Mouse (Mus musculus): Measurements from ENCODE around the gene Wnt16. TPM values are rescaled to one million over a fixed set of nuclear protein-coding genes. Genes with fewer than 3 reads are reported as not detected.

Gene Wnt16
- total and polyA plus RNA-seq, 3 experiments = 0.49 to 0.80 (median 0.70) TPM

DNA sequence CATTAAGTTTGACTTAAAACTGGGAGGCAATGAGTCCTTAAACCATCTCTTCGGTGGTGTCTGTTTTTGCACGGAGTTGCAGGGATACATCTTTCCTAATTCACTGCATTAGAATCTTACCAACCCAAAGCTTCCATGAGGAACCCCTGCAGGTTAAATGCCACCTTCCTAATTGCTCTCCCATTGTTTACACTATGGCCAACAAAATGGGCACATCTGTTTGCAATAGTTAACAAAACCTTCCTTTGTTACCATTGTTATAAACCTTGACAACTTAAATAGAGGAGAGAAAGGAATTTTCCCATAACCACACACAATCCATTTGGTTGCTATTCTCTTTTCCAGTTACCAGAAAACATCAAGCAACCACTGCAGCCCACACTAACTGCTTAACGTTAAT, 5.9 kb downstream of the Wnt16 start:
- H3K79me2 ChIP-seq (replicated peaks; ENCODE audit: control insufficient read depth, insufficient read depth, low read length) = no peaks in the 10 kb centered on the region
- intact Hi-C loops (cut with DNase I) = no loop called here
- no peak overlapping the region for H3K27ac ChIP-seq
- H3K4me1 ChIP-seq (ENCODE audit: control insufficient read depth, insufficient read depth, low read length) = no peaks in the 10 kb centered on the region
- no peak overlapping the region for H3K4me3 ChIP-seq
- no peaks in the 10 kb centered on the region for H3K36me3 ChIP-seq (ENCODE audit: control insufficient read depth, insufficient read depth, low read length)
- TF ChIP-seq CTCF (IDR thresholded peaks at IDR 0.05) = no peak
- no peak for TF ChIP-seq EP300 (IDR thresholded peaks at IDR 0.05; ENCODE audit: insufficient read depth, low read depth, low read length)
- no peak for TF ChIP-seq POLR2A (IDR thresholded peaks at IDR 0.05; ENCODE audit: insufficient read depth, low read depth, low read length)
- DNase-seq = no peak
- H3K27me3 ChIP-seq (ENCODE audit: control insufficient read depth, insufficient read depth, low read length) = peaks cover 6% of the 10 kb centered on the region; the same call in 1 of the 2 replicates
- WGBS = 72% methylated on average over 3 of the region's 3 CpGs
- H3K9ac ChIP-seq (ENCODE audit: low read depth, low read length) = no peak overlapping the region

DNA sequence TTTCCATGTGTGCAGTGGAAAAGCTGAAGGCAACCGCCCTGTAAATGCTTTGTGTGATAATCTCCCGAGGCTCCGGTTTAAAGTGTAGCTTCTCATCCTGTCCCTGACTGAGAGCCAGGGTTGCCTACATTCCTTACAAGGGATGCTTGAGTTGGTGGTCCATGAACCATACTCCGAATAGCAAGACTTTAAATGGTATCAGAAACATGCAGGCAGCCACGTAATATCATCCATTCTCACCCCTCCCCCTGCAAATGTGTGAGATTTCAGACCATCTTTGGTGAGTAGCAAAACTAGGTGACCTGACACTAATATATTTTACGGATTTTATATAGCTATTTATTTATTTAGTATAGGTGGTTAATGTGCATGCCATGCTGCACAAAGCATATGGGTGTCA, 9.0 kb downstream of the Wnt16 start:
- DNase-seq = no peak
- intact Hi-C loops (cut with DNase I) = no loop called here
- no peak for TF ChIP-seq EP300 (IDR thresholded peaks at IDR 0.05; ENCODE audit: insufficient read depth, low read depth, low read length)
- no peak for TF ChIP-seq CTCF (IDR thresholded peaks at IDR 0.05)
- no peak for TF ChIP-seq POLR2A (IDR thresholded peaks at IDR 0.05; ENCODE audit: insufficient read depth, low read depth, low read length)
- H3K36me3 ChIP-seq (ENCODE audit: control insufficient read depth, insufficient read depth, low read length) = no peaks in the 10 kb centered on the region
- 64% methylated on average over 6 of the region's 6 CpGs for WGBS
- no peaks in the 10 kb centered on the region for H3K27me3 ChIP-seq (ENCODE audit: control insufficient read depth, insufficient read depth, low read length)
- no peaks in the 10 kb centered on the region for H3K4me1 ChIP-seq (ENCODE audit: control insufficient read depth, insufficient read depth, low read length)
- H3K9ac ChIP-seq (ENCODE audit: low read depth, low read length) = no peak overlapping the region
- H3K27ac ChIP-seq = no peak overlapping the region
- H3K79me2 ChIP-seq (replicated peaks; ENCODE audit: control insufficient read depth, insufficient read depth, low read length) = no peaks in the 10 kb centered on the region
- no peak overlapping the region for H3K4me3 ChIP-seq

DNA sequence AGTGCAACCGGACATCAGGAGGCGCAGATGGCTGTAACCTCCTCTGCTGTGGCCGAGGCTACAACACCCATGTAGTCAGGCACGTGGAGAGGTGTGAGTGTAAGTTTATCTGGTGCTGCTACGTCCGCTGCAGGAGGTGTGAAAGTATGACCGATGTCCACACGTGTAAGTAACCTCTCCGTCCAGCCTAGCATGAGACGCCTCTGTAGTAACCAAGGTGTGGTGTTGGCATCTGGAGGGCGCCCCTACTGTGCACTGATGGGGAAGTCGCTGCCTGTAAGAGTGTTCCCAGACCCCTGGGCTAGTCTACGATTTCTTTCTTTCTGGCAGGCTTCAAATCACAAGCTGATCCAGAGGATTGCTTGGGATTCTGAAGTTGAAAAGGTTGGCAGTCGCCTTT, 10.0 kb downstream of the Wnt16 start:
- H3K4me3 ChIP-seq = no peak overlapping the region
- H3K4me1 ChIP-seq (ENCODE audit: control insufficient read depth, insufficient read depth, low read length) = no peaks in the 10 kb centered on the region
- no peak for TF ChIP-seq EP300 (IDR thresholded peaks at IDR 0.05; ENCODE audit: insufficient read depth, low read depth, low read length)
- no peak for TF ChIP-seq POLR2A (IDR thresholded peaks at IDR 0.05; ENCODE audit: insufficient read depth, low read depth, low read length)
- no peak for TF ChIP-seq CTCF (IDR thresholded peaks at IDR 0.05)
- intact Hi-C loops (cut with DNase I) = no loop called here
- no peak overlapping the region for H3K9ac ChIP-seq (ENCODE audit: low read depth, low read length)
- no peaks in the 10 kb centered on the region for H3K36me3 ChIP-seq (ENCODE audit: control insufficient read depth, insufficient read depth, low read length)
- H3K27me3 ChIP-seq (ENCODE audit: control insufficient read depth, insufficient read depth, low read length) = no peaks in the 10 kb centered on the region
- H3K27ac ChIP-seq = no peak overlapping the region
- DNase-seq = no peak
- H3K79me2 ChIP-seq (replicated peaks; ENCODE audit: control insufficient read depth, insufficient read depth, low read length) = no peaks in the 10 kb centered on the region
- 61% methylated on average over 14 of the region's 14 CpGs for WGBS

DNA sequence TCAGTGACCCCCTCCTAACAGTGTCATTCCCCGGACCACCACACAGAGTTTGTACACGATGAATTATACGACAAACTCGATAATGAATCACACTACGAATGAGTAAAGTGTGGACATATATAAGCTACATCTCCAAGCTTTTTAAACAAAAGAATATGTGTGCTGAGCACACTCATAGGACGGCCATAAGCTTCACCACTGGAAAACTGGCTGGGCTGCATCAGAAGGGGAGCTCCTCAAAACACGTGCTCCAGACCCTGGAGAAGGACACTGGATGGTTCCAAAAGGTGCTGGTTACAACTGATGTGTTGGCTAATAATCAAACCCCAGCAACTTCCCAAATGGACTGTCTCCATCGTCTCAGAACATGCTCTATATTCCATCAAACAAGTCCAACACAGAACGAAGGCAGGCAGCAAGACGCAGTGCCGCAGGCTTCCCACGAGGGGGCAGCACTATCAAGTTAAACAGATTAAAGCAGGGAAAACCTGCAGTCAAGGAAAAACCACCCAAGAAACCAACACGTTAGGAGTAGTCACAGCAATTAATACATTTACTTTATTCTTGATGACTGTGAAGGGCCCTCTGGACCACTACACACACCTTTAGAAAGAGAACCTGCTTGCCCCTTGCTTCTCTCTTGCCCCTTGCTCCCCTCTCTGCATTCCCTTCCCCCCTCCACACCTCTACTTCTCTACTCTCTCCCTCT, 37.5 kb downstream of the Wnt16 start:
- DNase-seq = peak; percentile 68 to 84
- Histone ChIP-seq H3K36me3 (ENCODE audit: control insufficient read depth, insufficient read depth, low read length) (no peaks in the 10 kb centered on the region; the same call in 1 of the 2 replicates), H3K9ac (ENCODE audit: low read depth, low read length) (no peak overlapping the region), H3K4me1 (ENCODE audit: control insufficient read depth, insufficient read depth, low read length) (no peaks in the 10 kb centered on the region), H3K4me3 (no peak overlapping the region), H3K79me2 (replicated peaks; ENCODE audit: control insufficient read depth, insufficient read depth, low read length) (no peaks in the 10 kb centered on the region), H3K27ac (no peak overlapping the region), H3K27me3 (ENCODE audit: control insufficient read depth, insufficient read depth, low read length) (no peaks in the 10 kb centered on the region)
- intact Hi-C loops (cut with DNase I) = loop anchor here (1.0 to 10.0 kb wide), 4 partner anchors 31 to 657 kb away; partner anchors contain the start of gene Fam3c
- TF ChIP-seq POLR2A (IDR thresholded peaks at IDR 0.05; ENCODE audit: insufficient read depth, low read depth, low read length) (no peak), EP300 (IDR thresholded peaks at IDR 0.05; ENCODE audit: insufficient read depth, low read depth, low read length) (peak; percentile 78; the same call in 1 of the 2 replicates), CTCF (IDR thresholded peaks at IDR 0.05) (peak; percentile 100)
- 54% methylated on average over 13 of the region's 13 CpGs for WGBS

DNA sequence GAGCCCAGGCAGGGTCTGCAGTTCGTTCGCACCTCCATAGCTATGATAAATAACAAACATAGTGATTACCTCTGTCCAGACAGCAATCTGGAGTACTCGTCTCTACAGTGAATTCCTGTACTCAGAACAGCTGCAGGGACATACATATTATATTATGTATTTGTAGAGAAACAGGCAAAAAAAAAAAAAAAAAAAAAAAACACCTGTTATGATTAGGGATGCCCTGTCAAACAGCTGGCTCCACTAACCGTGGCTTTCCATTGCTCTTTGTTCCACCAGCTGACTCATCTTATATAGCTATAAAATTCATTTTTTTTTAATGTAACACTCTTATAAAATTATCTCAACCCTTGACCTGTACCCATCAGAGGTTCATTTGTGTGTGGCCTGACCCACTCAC, 38.3 kb downstream of the Wnt16 start:
- H3K79me2 ChIP-seq (replicated peaks; ENCODE audit: control insufficient read depth, insufficient read depth, low read length) = no peaks in the 10 kb centered on the region
- DNase-seq = no peak
- no peak for TF ChIP-seq CTCF (IDR thresholded peaks at IDR 0.05)
- TF ChIP-seq POLR2A (IDR thresholded peaks at IDR 0.05; ENCODE audit: insufficient read depth, low read depth, low read length) = no peak
- no peak for TF ChIP-seq EP300 (IDR thresholded peaks at IDR 0.05; ENCODE audit: insufficient read depth, low read depth, low read length)
- H3K27ac ChIP-seq = no peak overlapping the region
- intact Hi-C loops (cut with DNase I) = loop anchor here (5.0 to 10.0 kb wide), 2 partner anchors 201 to 656 kb away; no protein-coding TSS in a partner anchor
- H3K27me3 ChIP-seq (ENCODE audit: control insufficient read depth, insufficient read depth, low read length) = no peaks in the 10 kb centered on the region
- WGBS = 82% methylated on average over 4 of the region's 4 CpGs
- no peaks in the 10 kb centered on the region for H3K36me3 ChIP-seq (ENCODE audit: control insufficient read depth, insufficient read depth, low read length)
- no peak overlapping the region for H3K4me3 ChIP-seq
- no peak overlapping the region for H3K9ac ChIP-seq (ENCODE audit: low read depth, low read length)
- no peaks in the 10 kb centered on the region for H3K4me1 ChIP-seq (ENCODE audit: control insufficient read depth, insufficient read depth, low read length)

DNA sequence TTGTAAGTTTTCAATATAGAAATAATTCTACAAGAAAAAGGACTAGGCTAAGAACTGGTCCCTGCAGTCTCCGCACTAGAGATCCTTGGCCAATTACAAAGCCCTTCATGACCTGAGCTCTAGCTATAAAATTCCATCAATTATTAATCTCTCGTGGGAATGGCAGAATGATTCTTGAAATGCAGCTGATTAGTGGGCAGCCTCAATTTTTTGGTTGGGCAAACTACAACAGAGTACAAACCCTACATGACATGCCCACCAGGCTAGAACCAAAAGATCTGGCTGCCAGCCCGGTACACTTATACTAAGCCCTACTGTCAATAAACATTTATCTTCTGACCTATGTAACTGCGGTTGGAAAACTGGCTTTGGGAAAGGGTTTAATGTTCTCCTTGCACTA, 39.1 kb downstream of the Wnt16 start:
- H3K4me3 ChIP-seq = no peak overlapping the region
- TF ChIP-seq CTCF (IDR thresholded peaks at IDR 0.05) (no peak), EP300 (IDR thresholded peaks at IDR 0.05; ENCODE audit: insufficient read depth, low read depth, low read length) (no peak), POLR2A (IDR thresholded peaks at IDR 0.05; ENCODE audit: insufficient read depth, low read depth, low read length) (no peak)
- no peaks in the 10 kb centered on the region for H3K27me3 ChIP-seq (ENCODE audit: control insufficient read depth, insufficient read depth, low read length)
- H3K79me2 ChIP-seq (replicated peaks; ENCODE audit: control insufficient read depth, insufficient read depth, low read length) = no peaks in the 10 kb centered on the region
- 76% methylated on average over 4 of the region's 4 CpGs for WGBS
- intact Hi-C loops (cut with DNase I) = loop anchor here (5.0 to 10.0 kb wide), 2 partner anchors 202 to 655 kb away; no protein-coding TSS in a partner anchor
- H3K36me3 ChIP-seq (ENCODE audit: control insufficient read depth, insufficient read depth, low read length) = no peaks in the 10 kb centered on the region
- H3K9ac ChIP-seq (ENCODE audit: low read depth, low read length) = no peak overlapping the region
- H3K4me1 ChIP-seq (ENCODE audit: control insufficient read depth, insufficient read depth, low read length) = no peaks in the 10 kb centered on the region
- DNase-seq = no peak
- H3K27ac ChIP-seq = no peak overlapping the region
